Mouse (Mus musculus): ENCODE results near the gene Tex45. TPM values are rescaled to one million over a fixed set of nuclear protein-coding genes. Genes with fewer than 3 reads are reported as not detected.

The Tex45 gene
- polyA plus RNA-seq, 1 experiment from 2014 or later: not detected

- WGBS (ENCODE audit: insufficient replicate concordance): 85% methylated on average over 44 of the region's 44 CpGs
- H3K4me3 ChIP-seq (ENCODE audit: low read depth, low read length): no peak overlapping the region
- peaks cover 8% of the 10 kb centered on the region for H3K36me3 ChIP-seq (ENCODE audit: control insufficient read depth, insufficient read depth)
- peaks cover 16% of the 10 kb centered on the region for H3K4me1 ChIP-seq (ENCODE audit: control insufficient read depth, low read depth, low read length)
- no peak overlapping the region for H3K9ac ChIP-seq (ENCODE audit: low read depth, low read length)
- no peaks in the 10 kb centered on the region for H3K9me3 ChIP-seq (replicated peaks; ENCODE audit: control insufficient read depth, low read length)
- no peak overlapping the region for H3K27ac ChIP-seq (ENCODE audit: low read length)
- no peaks in the 10 kb centered on the region; the same call in none of the 2 replicates for H3K27me3 ChIP-seq (ENCODE audit: control insufficient read depth, insufficient read depth, low read depth, low read length)
- no peak for ATAC-seq (ENCODE audit: low read depth)
- no peak overlapping the region for H3K4me2 ChIP-seq (ENCODE audit: low read depth, low read length)
These were observed 25.1 kb downstream of the Tex45 start for GRCm38 (mm10) chr8:3495578-3496427.

DNA sequence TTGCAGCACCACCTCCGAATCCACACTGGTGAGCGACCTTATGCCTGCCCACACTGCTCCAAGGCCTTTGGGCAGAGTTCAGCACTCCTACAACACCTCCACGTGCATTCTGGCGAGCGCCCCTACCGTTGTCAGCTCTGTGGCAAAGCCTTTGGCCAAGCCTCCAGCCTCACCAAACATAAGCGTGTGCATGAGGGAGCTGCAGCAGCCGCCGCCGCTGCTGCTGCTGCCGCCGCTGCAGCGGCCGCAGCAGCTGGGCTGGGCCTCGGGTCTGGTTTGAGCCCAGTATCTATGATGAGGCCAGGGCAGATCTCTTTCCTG, 25.7 kb downstream of the Tex45 start:
- no peak overlapping the region for H3K4me2 ChIP-seq (ENCODE audit: low read depth, low read length)
- no peak overlapping the region for H3K27ac ChIP-seq (ENCODE audit: low read length)
- no peaks in the 10 kb centered on the region for H3K9me3 ChIP-seq (replicated peaks; ENCODE audit: control insufficient read depth, low read length)
- H3K27me3 ChIP-seq (ENCODE audit: control insufficient read depth, insufficient read depth, low read depth, low read length): no peaks in the 10 kb centered on the region; the same call in none of the 2 replicates
- ATAC-seq (ENCODE audit: low read depth): no peak
- no peak overlapping the region for H3K4me3 ChIP-seq (ENCODE audit: low read depth, low read length)
- H3K4me1 ChIP-seq (ENCODE audit: control insufficient read depth, low read depth, low read length): peaks cover 22% of the 10 kb centered on the region
- peaks cover 8% of the 10 kb centered on the region for H3K36me3 ChIP-seq (ENCODE audit: control insufficient read depth, insufficient read depth)
- 84% methylated on average over 15 of the region's 15 CpGs for WGBS (ENCODE audit: insufficient replicate concordance)
- no peak overlapping the region for H3K9ac ChIP-seq (ENCODE audit: low read depth, low read length)

DNA sequence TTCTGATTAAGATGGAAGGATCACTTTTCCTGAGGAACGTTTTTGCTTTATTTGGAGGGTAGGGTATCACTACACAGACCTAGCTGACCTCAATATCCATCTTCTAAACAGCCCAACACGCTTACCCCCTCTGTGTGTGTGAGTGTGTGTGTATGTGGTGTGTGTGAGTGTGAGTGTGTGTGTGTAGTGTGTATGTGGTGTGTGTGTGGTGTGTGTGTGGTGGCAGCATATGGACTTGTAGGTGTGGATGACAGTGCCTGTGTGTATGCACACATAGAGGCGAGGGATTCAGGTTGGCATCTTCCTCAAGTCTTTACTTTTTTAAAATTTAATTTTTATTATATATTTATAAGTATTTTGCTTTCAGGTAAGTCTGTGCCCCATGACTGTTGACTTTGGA, 27.9 kb downstream of the Tex45 start:
- no peak overlapping the region for H3K4me2 ChIP-seq (ENCODE audit: low read depth, low read length)
- no peak overlapping the region for H3K9ac ChIP-seq (ENCODE audit: low read depth, low read length)
- no peaks in the 10 kb centered on the region for H3K9me3 ChIP-seq (replicated peaks; ENCODE audit: control insufficient read depth, low read length)
- 77% methylated on average over 3 of the region's 3 CpGs for WGBS (ENCODE audit: insufficient replicate concordance)
- H3K4me1 ChIP-seq (ENCODE audit: control insufficient read depth, low read depth, low read length): peaks cover 29% of the 10 kb centered on the region
- no peak for ATAC-seq (ENCODE audit: low read depth)
- no peak overlapping the region for H3K4me3 ChIP-seq (ENCODE audit: low read depth, low read length)
- H3K36me3 ChIP-seq (ENCODE audit: control insufficient read depth, insufficient read depth): peaks cover 8% of the 10 kb centered on the region
- H3K27ac ChIP-seq (ENCODE audit: low read length): no peak overlapping the region
- H3K27me3 ChIP-seq (ENCODE audit: control insufficient read depth, insufficient read depth, low read depth, low read length): no peaks in the 10 kb centered on the region

DNA sequence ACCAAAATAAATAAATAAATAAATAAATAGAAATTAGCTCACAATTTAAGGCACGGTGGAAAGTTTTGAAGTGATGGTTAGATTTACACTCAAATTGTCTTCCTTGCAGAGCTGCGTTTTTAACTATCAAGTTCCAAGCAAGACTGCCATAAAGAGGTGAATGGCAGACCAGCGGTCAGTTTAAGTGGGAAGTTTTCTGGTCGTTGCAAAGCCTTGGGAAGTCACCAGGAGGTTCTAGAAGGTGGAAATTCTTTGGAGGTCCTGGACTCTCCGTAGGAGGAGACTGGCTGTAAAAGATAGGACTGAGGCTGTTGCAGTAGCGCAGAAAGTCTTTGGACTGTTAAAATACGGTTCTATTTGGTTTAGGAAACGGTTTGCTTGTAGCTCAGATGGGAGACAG, 29.1 kb downstream of the Tex45 start:
- peaks cover 20% of the 10 kb centered on the region for H3K4me1 ChIP-seq (ENCODE audit: control insufficient read depth, low read depth, low read length)
- H3K9ac ChIP-seq (ENCODE audit: low read depth, low read length): peak overlapping the region; percentile 89
- H3K9me3 ChIP-seq (replicated peaks; ENCODE audit: control insufficient read depth, low read length): no peaks in the 10 kb centered on the region
- ATAC-seq (ENCODE audit: low read depth): no peak; the same call in 1 of the 2 replicates
- peak overlapping the region; percentile 81 for H3K4me3 ChIP-seq (ENCODE audit: low read depth, low read length)
- peak overlapping the region; percentile 96 for H3K4me2 ChIP-seq (ENCODE audit: low read depth, low read length)
- WGBS (ENCODE audit: insufficient replicate concordance): 5% methylated on average over 8 of the region's 8 CpGs
- H3K27ac ChIP-seq (ENCODE audit: low read length): peak overlapping the region; percentile 91
- H3K27me3 ChIP-seq (ENCODE audit: control insufficient read depth, insufficient read depth, low read depth, low read length): no peaks in the 10 kb centered on the region
- peaks cover 8% of the 10 kb centered on the region for H3K36me3 ChIP-seq (ENCODE audit: control insufficient read depth, insufficient read depth)

- peak within 1 kb of the TSS; percentile 96 for H3K4me2 ChIP-seq (ENCODE audit: low read depth, low read length)
- ATAC-seq (ENCODE audit: low read depth): peak; percentile 94
- under 1% methylated on average over 70 of the region's 70 CpGs for WGBS (ENCODE audit: insufficient replicate concordance)
These were observed 29.8 kb downstream of the Tex45 start, which contains the start of gene Mcoln1 for GRCm38 (mm10) chr8:3500235-3501090. Gene Mcoln1 (plus strand): TSS chr8:3500457.

DNA sequence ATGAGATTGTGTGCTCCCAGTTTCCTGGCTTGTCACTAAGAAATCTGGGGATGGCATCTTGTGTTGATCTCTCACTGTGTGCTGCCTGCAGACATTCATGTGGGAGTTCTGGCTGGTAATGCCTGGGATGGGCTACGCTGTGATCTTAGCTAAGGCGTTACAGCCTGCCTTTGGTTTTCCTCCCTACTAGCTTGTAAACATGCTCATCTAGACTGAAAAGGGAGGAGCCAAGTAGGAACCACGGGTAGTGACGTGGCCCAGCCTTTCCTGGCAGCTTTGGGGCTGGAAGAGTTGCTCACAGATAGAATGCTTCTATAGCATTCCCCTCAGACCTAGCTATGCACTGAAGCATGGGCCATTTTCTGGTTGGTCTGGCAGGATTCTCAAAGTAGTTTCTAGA, 31.6 kb downstream of the Tex45 start:
- Histone ChIP-seq H3K9ac (ENCODE audit: low read depth, low read length) (no peak overlapping the region), H3K4me3 (ENCODE audit: low read depth, low read length) (no peak overlapping the region), H3K9me3 (replicated peaks; ENCODE audit: control insufficient read depth, low read length) (no peaks in the 10 kb centered on the region), H3K27ac (ENCODE audit: low read length) (peak overlapping the region; percentile 11; the same call in 1 of the 2 replicates), H3K27me3 (ENCODE audit: control insufficient read depth, insufficient read depth, low read depth, low read length) (no peaks in the 10 kb centered on the region), H3K4me1 (ENCODE audit: control insufficient read depth, low read depth, low read length) (peaks cover 20% of the 10 kb centered on the region), H3K36me3 (ENCODE audit: control insufficient read depth, insufficient read depth) (no peaks in the 10 kb centered on the region; the same call in 1 of the 2 replicates), H3K4me2 (ENCODE audit: low read depth, low read length) (no peak overlapping the region)
- no peak for ATAC-seq (ENCODE audit: low read depth)
- 47% methylated on average over 4 of the region's 4 CpGs for WGBS (ENCODE audit: insufficient replicate concordance)

More at GRCm38 (mm10) chr8:3500235-3501090, 29.8 kb downstream of the Tex45 start, which contains the start of gene Mcoln1:
- H3K4me3 ChIP-seq (ENCODE audit: low read depth, low read length): peak within 1 kb of the TSS; percentile 81
- H3K9me3 ChIP-seq (replicated peaks; ENCODE audit: control insufficient read depth, low read length): no peaks in the 10 kb centered on the region
- H3K4me1 ChIP-seq (ENCODE audit: control insufficient read depth, low read depth, low read length): peaks cover 20% of the 10 kb centered on the region
- peak within 1 kb of the TSS; percentile 91 for H3K27ac ChIP-seq (ENCODE audit: low read length)
- peak within 1 kb of the TSS; percentile 89 for H3K9ac ChIP-seq (ENCODE audit: low read depth, low read length)
- H3K36me3 ChIP-seq (ENCODE audit: control insufficient read depth, insufficient read depth): peaks cover 8% of the 10 kb centered on the region
- no peaks in the 10 kb centered on the region for H3K27me3 ChIP-seq (ENCODE audit: control insufficient read depth, insufficient read depth, low read depth, low read length)

- H3K27ac ChIP-seq (ENCODE audit: low read length): no peak overlapping the region
- H3K4me3 ChIP-seq (ENCODE audit: low read depth, low read length): no peak overlapping the region
- no peak overlapping the region for H3K9ac ChIP-seq (ENCODE audit: low read depth, low read length)
- no peaks in the 10 kb centered on the region for H3K4me1 ChIP-seq (ENCODE audit: control insufficient read depth, low read depth, low read length)
- ATAC-seq (ENCODE audit: low read depth): peak; percentile 57
- no peaks in the 10 kb centered on the region for H3K27me3 ChIP-seq (ENCODE audit: control insufficient read depth, insufficient read depth, low read depth, low read length)
- 60% methylated on average over 6 of the region's 6 CpGs for WGBS (ENCODE audit: insufficient replicate concordance)
- peaks cover 4% of the 10 kb centered on the region for H3K36me3 ChIP-seq (ENCODE audit: control insufficient read depth, insufficient read depth)
- H3K9me3 ChIP-seq (replicated peaks; ENCODE audit: control insufficient read depth, low read length): no peaks in the 10 kb centered on the region
- H3K4me2 ChIP-seq (ENCODE audit: low read depth, low read length): no peak overlapping the region
These were observed 37.5 kb downstream of the Tex45 start for GRCm38 (mm10) chr8:3507979-3508754.

DNA sequence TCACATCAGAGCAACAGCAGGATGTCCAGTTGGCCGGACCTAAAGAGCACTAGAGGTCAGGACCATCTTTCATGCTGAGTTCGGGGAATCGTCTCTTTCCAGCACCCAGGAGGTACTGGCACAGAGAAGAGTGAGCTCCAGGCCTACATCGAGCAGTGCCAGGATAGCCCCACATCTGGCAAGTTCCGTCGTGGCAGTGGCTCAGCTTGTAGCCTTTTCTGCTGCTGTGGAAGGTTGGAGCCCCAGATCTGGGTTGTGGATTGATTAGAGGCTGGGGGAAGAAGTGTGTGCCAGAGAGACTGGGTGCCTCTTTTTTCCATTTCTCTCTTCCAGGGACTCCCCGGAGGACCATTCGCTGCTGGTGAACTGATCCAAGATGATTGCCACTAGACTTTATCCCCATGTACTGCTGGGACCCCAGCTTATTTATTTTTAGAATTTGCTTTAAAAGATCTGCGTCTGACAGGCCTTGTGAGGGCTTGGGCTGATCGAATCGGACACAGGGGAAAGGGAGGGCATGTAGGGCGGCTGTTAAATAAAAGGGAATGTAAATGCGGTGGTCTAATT, 44.1 kb downstream of the Tex45 start:
- H3K36me3 ChIP-seq (ENCODE audit: control insufficient read depth, insufficient read depth): no peaks in the 10 kb centered on the region; the same call in 1 of the 2 replicates
- H3K4me2 ChIP-seq (ENCODE audit: low read depth, low read length): peak overlapping the region; percentile 95
- H3K27ac ChIP-seq (ENCODE audit: low read length): no peak overlapping the region
- peak overlapping the region; percentile 91 for H3K4me3 ChIP-seq (ENCODE audit: low read depth, low read length)
- 31% methylated on average over 13 of the region's 13 CpGs for WGBS (ENCODE audit: insufficient replicate concordance)
- peaks cover 22% of the 10 kb centered on the region for H3K4me1 ChIP-seq (ENCODE audit: control insufficient read depth, low read depth, low read length)
- no peaks in the 10 kb centered on the region for H3K27me3 ChIP-seq (ENCODE audit: control insufficient read depth, insufficient read depth, low read depth, low read length)
- peak overlapping the region; percentile 30; the same call in 1 of the 2 replicates for H3K9ac ChIP-seq (ENCODE audit: low read depth, low read length)
- ATAC-seq (ENCODE audit: low read depth): no peak
- no peaks in the 10 kb centered on the region for H3K9me3 ChIP-seq (replicated peaks; ENCODE audit: control insufficient read depth, low read length)

Data from liver, embryonic 16.5 days (tissue).